Mouse (Mus musculus) intestine, embryonic 16.5 days (tissue): ENCODE measurements around the gene Lgals1. TPM values are rescaled to one million over a fixed set of nuclear protein-coding genes. Genes with fewer than 3 reads are reported as not detected.
A peak's percentile ranks its signal among the peaks of the same experiment; 100 is the strongest.

Experiments used
- ATAC-seq: fragments of 200-750 bp; cut with Nextera tagmentation; 2 replicates; pipeline ENCODE4 v1.8.0; 2017; ENCODE audit warnings: moderate TSS enrichment, moderate library complexity
- H3K27ac ChIP-seq: fragments of 300-500 bp; sonication (generic); 2 replicates; pipeline ENCODE4 v1.5.1; 2014; ENCODE audit warnings: mild to moderate bottlenecking, low read length
- H3K27me3 ChIP-seq: fragments of 300-500 bp; sonication (generic); replicated peaks from 2 replicates; pipeline ENCODE4 v1.6.1; 2014; ENCODE audit warnings: low read length, control low read depth, mixed read lengths; ENCODE audit not compliant: control insufficient read depth, insufficient read depth
- H3K36me3 ChIP-seq: fragments of 300-500 bp; sonication (generic); 2 replicates; pipeline ENCODE4 v1.6.1; 2014; ENCODE audit warnings: low read length, control low read depth; ENCODE audit not compliant: control insufficient read depth, insufficient read depth
- H3K4me1 ChIP-seq: fragments of 300-500 bp; sonication (generic); 2 replicates; pipeline ENCODE4 v1.6.1; 2014; ENCODE audit warnings: low read length, control low read depth, mixed read lengths; ENCODE audit not compliant: control insufficient read depth, insufficient read depth
- H3K4me2 ChIP-seq: fragments of 300-500 bp; sonication (generic); 2 replicates; pipeline ENCODE4 v1.6.1; 2014; ENCODE audit warnings: low read depth, low read length, control low read depth
- H3K4me3 ChIP-seq: fragments of 300-500 bp; sonication (generic); 2 replicates; pipeline ENCODE4 v1.5.1; 2014; ENCODE audit warnings: mild to moderate bottlenecking, low read length
- H3K9ac ChIP-seq: fragments of 300-500 bp; sonication (generic); 2 replicates; pipeline ENCODE4 v1.6.1; 2014; ENCODE audit warnings: low read depth, low read length
- H3K9me3 ChIP-seq: fragments of 300-500 bp; sonication (generic); 2 replicates; pipeline ENCODE4 v1.6.1; 2016; ENCODE audit warnings: low read length, control low read depth; ENCODE audit not compliant: control insufficient read depth
- WGBS: fragments of 180-500 bp; shearing (Covaris S2); extraction: QIAGEN DNeasy Blood & Tissue Kit; methylation state at CpG from one replicate; pipeline ENCODE4 v1.1.7; 2014; 5-methylcytosine and 5-hydroxymethylcytosine counted together
- polyA plus RNA-seq: library from polyadenylated mRNA; unstranded; fragments of >200 nt; fragmentation: Nextera tagmentation; extraction: Ambion mirVana; gene quantifications from 2 replicates; pipeline ENCODE4 v1.2.1, GENCODE M21; 2015

Gene Lgals1
- polyA plus RNA-seq, 1 experiment from 2014 or later, result 927 TPM

- H3K4me1 ChIP-seq, result peaks cover 40% of the 10 kb centered on the region
- H3K4me3 ChIP-seq, result peak overlapping the region; percentile 84
- H3K9ac ChIP-seq, result peak overlapping the region; percentile 85
- H3K27me3 ChIP-seq, result no peaks in the 10 kb centered on the region
- WGBS, result 47% methylated on average over 8 of the region's 8 CpGs
- H3K27ac ChIP-seq, result peak overlapping the region; percentile 10; the same call in 1 of the 2 replicates
- H3K4me2 ChIP-seq, result peak overlapping the region; percentile 73
- H3K36me3 ChIP-seq, result 0 out of 2 replicates have a peak, but pooled peaks cover 2% of the 10 kb centered on the region
- no peak for ATAC-seq
- no peaks in the 10 kb centered on the region for H3K9me3 ChIP-seq
Observed at GRCm38 (mm10) chr15:78901422-78901789, 25.1 kb upstream of the Lgals1 start.

DNA sequence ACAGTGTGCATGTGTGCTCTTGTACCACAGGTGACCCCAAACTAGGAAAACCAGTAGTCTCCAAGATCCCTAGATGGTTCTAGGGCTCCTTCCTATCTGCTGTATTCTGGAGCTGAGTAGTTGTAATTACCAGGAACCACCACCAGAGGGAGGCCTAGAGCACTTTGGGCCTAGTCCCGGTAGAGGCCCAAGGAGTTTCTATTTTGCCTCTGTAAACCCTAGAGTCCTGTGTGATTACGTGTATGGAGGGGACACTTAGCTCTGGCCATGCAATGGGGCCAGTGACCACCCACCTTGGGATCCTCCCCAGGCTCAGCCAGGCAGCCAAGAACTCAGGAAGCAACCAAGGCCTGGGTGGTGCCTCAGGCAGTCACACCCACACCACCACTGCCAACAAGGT, 23.3 kb upstream of the Lgals1 start:
- H3K9ac ChIP-seq, result peak overlapping the region; percentile 57
- H3K9me3 ChIP-seq, result no peaks in the 10 kb centered on the region
- WGBS, result 3% methylated on average over 2 of the region's 2 CpGs
- H3K4me2 ChIP-seq, result no peak overlapping the region
- H3K36me3 ChIP-seq, result 0 out of 2 replicates have a peak, but pooled peaks cover 2% of the 10 kb centered on the region
- H3K4me1 ChIP-seq, result peaks cover 28% of the 10 kb centered on the region
- no peak overlapping the region for H3K27ac ChIP-seq
- H3K4me3 ChIP-seq, result no peak overlapping the region
- ATAC-seq, result no peak
- no peaks in the 10 kb centered on the region for H3K27me3 ChIP-seq

DNA sequence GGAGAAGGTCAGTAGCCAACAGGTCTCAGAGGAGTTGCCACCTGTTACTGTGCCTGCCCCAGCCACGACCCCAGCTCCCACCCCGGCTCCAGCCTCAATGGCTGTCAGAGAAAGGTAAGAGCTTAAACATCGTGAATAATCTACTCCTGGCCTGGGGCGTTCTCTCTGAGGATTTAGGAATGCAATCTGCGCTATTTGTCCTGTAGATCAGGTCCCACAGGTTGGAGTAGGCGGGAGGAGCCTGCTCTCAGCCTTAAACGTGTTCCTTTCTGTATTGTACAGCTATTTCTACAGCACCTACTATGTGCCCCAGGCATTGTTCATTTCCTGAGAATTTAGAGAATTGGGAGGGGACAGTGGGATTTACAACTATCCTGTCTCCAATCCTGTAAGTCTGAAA, 18.1 kb upstream of the Lgals1 start:
- WGBS, result 81% methylated on average over 7 of the region's 7 CpGs
- Histone ChIP-seq H3K4me3 (no peak overlapping the region), H3K27ac (no peak overlapping the region), H3K4me2 (no peak overlapping the region), H3K4me1 (peaks cover 4% of the 10 kb centered on the region), H3K9me3 (no peaks in the 10 kb centered on the region), H3K27me3 (no peaks in the 10 kb centered on the region), H3K9ac (no peak overlapping the region), H3K36me3 (0 out of 2 replicates have a peak, but pooled peaks cover 2% of the 10 kb centered on the region)
- ATAC-seq, result no peak

GRCm38 (mm10) chr15:78908982-78909381, 17.5 kb upstream of the Lgals1 start:
- Histone ChIP-seq H3K9ac (no peak overlapping the region), H3K27ac (no peak overlapping the region), H3K27me3 (no peaks in the 10 kb centered on the region), H3K36me3 (0 out of 2 replicates have a peak, but pooled peaks cover 2% of the 10 kb centered on the region), H3K4me2 (no peak overlapping the region), H3K4me3 (no peak overlapping the region), H3K9me3 (no peaks in the 10 kb centered on the region), H3K4me1 (peaks cover 3% of the 10 kb centered on the region; the same call in 1 of the 2 replicates)
- WGBS, result 86% methylated on average over 8 of the region's 8 CpGs
- no peak for ATAC-seq

- Histone ChIP-seq H3K4me2 (no peak overlapping the region), H3K4me1 (peaks cover 22% of the 10 kb centered on the region), H3K4me3 (no peak overlapping the region), H3K27ac (no peak overlapping the region), H3K9ac (no peak overlapping the region), H3K27me3 (no peaks in the 10 kb centered on the region), H3K9me3 (no peaks in the 10 kb centered on the region), H3K36me3 (no peaks in the 10 kb centered on the region)
- WGBS, result 33% methylated on average over 9 of the region's 9 CpGs
- ATAC-seq, result no peak
Observed at GRCm38 (mm10) chr15:78912040-78912439, 14.5 kb upstream of the Lgals1 start.

- Histone ChIP-seq H3K27ac (peak within 1 kb of the TSS; percentile 79), H3K4me3 (peak within 1 kb of the TSS; percentile 66), H3K36me3 (no peaks in the 10 kb centered on the region)
Observed at GRCm38 (mm10) chr15:78913632-78914090, 12.9 kb upstream of the Lgals1 start, which contains the start of gene Pdxp. TSS of gene Pdxp (plus strand) at chr15:78913919.

DNA sequence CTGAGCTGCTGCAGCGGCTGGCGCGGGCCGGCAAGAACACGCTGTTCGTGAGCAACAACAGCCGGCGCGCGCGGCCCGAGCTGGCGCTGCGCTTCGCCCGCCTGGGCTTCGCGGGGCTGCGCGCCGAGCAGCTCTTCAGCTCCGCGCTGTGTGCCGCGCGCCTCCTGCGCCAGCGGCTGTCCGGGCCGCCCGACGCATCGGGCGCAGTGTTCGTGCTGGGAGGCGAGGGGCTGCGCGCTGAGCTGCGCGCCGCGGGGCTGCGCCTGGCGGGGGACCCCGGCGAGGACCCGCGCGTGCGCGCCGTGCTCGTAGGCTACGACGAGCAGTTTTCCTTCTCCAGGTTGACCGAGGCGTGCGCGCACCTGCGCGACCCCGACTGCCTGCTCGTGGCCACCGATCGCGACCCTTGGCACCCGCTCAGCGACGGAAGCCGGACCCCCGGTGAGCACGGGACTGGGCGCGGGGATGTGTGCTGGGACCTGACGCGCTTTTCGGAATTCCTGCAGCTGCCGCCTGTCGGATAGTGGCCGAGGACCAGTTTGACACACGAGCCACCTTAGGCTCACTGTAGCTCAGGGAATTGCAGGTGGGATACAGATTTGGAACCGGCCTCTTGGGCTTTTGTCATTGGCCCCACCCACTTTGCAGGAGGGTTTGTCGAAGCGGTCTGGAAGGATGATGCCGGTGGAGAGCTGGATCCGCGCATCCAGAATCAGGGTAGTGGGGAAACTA, 12.3 kb upstream of the Lgals1 start:
- under 1% methylated on average over 87 of the region's 87 CpGs for WGBS
- H3K4me3 ChIP-seq, result peak overlapping the region; percentile 66
- H3K27ac ChIP-seq, result peak overlapping the region; percentile 79

More at GRCm38 (mm10) chr15:78913632-78914090, 12.9 kb upstream of the Lgals1 start, which contains the start of gene Pdxp:
- Histone ChIP-seq H3K4me2 (peak within 1 kb of the TSS; percentile 99), H3K27me3 (no peaks in the 10 kb centered on the region), H3K9ac (peak within 1 kb of the TSS; percentile 77), H3K9me3 (no peaks in the 10 kb centered on the region), H3K4me1 (peaks cover 22% of the 10 kb centered on the region)
- peak; percentile 93 for ATAC-seq
- under 1% methylated on average over 49 of the region's 51 CpGs for WGBS

DNA sequence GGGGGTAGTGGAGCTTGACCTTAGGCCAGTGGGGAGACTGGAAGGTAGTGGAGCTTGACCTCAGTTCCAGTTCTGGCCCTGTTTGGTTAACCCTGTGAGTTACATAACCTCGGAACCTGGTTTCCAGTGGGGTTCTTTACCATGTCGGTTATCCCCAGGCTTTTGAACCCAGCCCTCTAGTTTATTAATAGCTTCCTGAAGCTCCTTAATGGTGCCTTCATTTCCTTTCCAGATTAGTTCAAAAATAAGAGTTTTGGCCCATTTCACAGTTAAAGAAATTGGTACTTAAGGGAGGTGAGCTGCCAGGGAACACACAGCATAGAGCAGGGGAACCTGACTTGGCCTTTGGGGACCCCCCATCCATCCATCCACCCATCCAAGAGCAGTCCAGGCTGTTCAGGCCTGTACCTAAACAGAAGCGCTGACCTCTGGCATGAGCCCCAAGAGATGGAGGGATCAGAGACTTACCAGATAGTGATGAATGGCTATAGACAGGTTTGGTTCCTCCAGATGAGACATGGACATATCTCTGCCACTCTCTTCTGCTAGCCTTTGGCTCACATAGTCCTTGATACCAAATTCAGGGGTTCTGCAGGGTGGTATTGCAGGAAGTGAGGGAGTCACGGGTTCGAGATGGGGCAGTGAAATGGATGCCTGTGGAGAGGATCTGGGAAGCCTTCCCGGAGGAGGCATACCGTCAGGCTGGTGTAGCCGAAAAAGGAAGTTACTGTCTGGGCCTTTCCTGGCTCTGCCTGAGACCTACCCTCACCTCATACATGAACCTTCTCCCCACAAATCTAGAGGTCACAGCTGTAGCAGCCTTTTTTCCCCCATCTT, 11.5 kb upstream of the Lgals1 start:
- Histone ChIP-seq H3K27ac (no peak overlapping the region), H3K4me2 (peak overlapping the region; percentile 99), H3K9ac (peak overlapping the region; percentile 77), H3K27me3 (no peaks in the 10 kb centered on the region), H3K9me3 (no peaks in the 10 kb centered on the region), H3K4me1 (peaks cover 22% of the 10 kb centered on the region), H3K4me3 (peak overlapping the region; percentile 66), H3K36me3 (no peaks in the 10 kb centered on the region)
- WGBS, result 51% methylated on average over 8 of the region's 8 CpGs
- no peak for ATAC-seq

More for the DNA sequence above, 12.3 kb upstream of the Lgals1 start:
- peak overlapping the region; percentile 99 for H3K4me2 ChIP-seq
- H3K4me1 ChIP-seq, result peaks cover 22% of the 10 kb centered on the region
- no peaks in the 10 kb centered on the region for H3K36me3 ChIP-seq
- no peaks in the 10 kb centered on the region for H3K27me3 ChIP-seq
- peak; percentile 74 for ATAC-seq
- H3K9me3 ChIP-seq, result no peaks in the 10 kb centered on the region
- peak overlapping the region; percentile 77 for H3K9ac ChIP-seq

GRCm38 (mm10) chr15:78915660-78916017, 10.9 kb upstream of the Lgals1 start:
- Histone ChIP-seq H3K9me3 (no peaks in the 10 kb centered on the region), H3K27ac (no peak overlapping the region), H3K9ac (peak overlapping the region; percentile 30; the same call in 1 of the 2 replicates), H3K4me3 (peak overlapping the region; percentile 66), H3K36me3 (no peaks in the 10 kb centered on the region), H3K27me3 (no peaks in the 10 kb centered on the region), H3K4me2 (peak overlapping the region; percentile 99), H3K4me1 (peaks cover 22% of the 10 kb centered on the region)
- WGBS, result 7% methylated on average over 8 of the region's 8 CpGs
- ATAC-seq, result 0 out of 2 replicates have a peak, but pooled peaks have one; percentile 14
